Mouse (Mus musculus): ENCODE measurements around the gene Adk.

Adk gene

DNA sequence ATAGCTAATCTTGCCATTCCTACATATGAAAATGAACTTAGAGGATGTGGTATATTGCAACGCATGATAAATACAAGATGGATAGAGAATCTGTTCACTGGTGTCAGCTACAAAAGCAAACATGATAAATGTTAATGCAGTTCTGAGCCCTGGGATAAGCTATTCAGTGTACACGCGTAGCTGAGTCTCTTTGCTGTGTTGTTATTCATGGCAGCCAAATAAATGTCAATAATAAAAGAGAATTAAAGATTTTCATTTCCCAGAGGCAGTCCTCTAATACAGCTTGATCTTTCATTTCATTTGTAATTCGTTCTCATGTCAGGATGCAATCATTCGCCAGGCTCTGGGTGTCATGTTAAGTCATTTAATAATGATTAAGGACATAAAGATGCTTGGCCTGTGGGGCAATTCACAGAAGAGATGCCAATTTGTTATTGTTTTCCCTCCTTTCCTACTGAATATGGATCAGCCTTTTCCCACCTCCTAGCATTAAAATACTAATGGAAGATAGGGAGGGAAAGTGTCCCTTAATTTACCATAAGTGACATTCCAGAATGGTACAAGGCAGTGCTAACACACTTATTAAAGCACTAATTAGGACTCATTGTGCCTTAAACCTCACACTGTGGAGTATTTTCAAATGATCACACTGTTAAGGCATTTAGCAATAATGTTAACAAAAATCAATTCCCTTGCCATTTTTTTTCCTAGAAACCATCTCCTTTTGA lies 331.5 kb downstream of the Adk start:
- CTCF ChIA-PET = interaction anchor here in 1 of 4 experiments (0.6 kb wide), 1 partner anchor 295 kb away, joined by 13 read pairs; no protein-coding TSS in a partner anchor
- POLR2A ChIA-PET = no interaction called here

DNA sequence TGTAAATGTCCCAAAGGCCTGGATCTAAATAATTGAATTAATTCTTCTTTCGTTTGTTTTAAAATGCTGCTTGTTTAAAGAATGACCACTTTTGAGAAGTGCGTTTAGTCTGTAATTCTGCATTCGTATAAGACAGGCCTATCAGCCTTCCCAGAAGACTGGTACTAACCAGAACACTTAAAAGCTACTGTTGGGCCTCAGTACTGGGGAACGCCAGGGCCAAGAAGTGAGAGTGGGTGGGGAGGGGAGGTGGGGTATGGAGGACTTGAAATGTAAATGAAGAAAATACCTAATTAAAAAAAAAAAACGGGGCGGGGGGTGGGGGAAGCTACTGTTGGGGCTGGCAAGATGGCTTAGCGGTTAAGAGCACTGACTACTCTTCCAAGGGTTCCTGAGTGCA lies 347.1 kb downstream of the Adk start:
- POLR2A ChIA-PET = interaction anchor here (0.7 to 1.8 kb wide), 13 partner anchors 9 to 375 kb away, joined by 3 to 5 read pairs (median 3); partner anchors contain the start of gene Kat6b (in 2 of the 4)

GRCm38 (mm10) chr14:21402157-21402601 lies 349.8 kb downstream of the Adk start:
- ChIA-PET POLR2A (interaction anchor here in 2 of 4 experiments (0.5 to 1.0 kb wide), 4 partner anchors 11 to 1038 kb away, joined by 3 to 4 read pairs (median 4); no protein-coding TSS in a partner anchor), CTCF (interaction anchor here in 2 of 4 experiments (0.6 to 0.9 kb wide), 3 partner anchors 58 to 340 kb away, joined by 3 to 4 read pairs (median 3); no protein-coding TSS in a partner anchor)

More for the DNA sequence above, 347.1 kb downstream of the Adk start:
- CTCF ChIA-PET = interaction anchor here in 3 of 4 experiments (0.5 to 1.7 kb wide), 4 partner anchors 81 to 352 kb away, joined by 3 to 7 read pairs (median 4); partner anchors contain the start of genes Dusp13 (in 1 of the 3) and Kat6b (in 1 of the 3)

DNA sequence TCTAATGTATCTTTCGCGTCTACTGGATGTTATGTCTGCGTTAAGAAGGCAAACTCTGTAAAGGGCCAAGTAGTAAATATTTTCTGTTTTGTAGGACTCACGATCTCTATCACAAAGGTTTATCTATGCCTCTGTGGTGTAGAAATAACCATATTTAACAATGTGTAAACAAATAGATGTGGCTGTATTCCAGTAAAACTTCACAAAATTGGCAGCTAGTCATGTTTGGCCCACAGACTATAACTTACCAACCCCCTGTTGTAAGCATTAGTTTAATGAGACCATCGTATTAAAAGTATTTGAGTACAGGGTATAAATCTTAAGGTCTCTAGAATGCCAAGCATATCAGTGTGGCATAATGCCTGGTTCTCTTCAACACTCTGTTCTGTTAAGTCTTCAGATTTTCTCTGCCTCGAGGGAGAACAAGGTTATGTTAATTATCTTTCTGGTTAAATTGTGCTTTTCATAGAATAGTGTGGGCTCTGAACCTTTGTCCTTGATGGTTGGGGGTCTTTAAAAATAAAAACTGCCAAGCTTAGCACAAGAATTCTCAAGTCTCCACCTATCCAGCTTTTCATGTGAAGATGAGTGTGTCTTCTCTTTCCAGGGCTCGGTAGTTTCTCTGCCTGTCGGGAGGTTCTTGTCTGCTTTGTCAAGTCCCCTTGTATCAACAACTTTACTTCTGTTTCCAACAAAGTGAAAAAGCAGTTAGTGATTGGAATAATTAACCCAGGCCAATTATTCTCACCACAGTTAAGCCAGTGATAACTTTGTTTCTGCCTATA lies 350.4 kb downstream of the Adk start:
- ChIA-PET CTCF (interaction anchor here in 1 of 4 experiments (0.6 kb wide), 1 partner anchor 59 kb away, joined by 3 read pairs; no protein-coding TSS in a partner anchor), POLR2A (no interaction called here)

- ChIA-PET POLR2A (interaction anchor here in 1 of 4 experiments (0.9 to 1.3 kb wide), 2 partner anchors 74 to 89 kb away, joined by 3 to 4 read pairs; partner anchors contain the start of gene Kat6b), CTCF (interaction anchor here in 3 of 4 experiments (0.6 to 1.0 kb wide), 7 partner anchors 17 to 342 kb away, joined by 3 to 5 read pairs (median 3); partner anchors contain the start of gene Dupd1 (in 1 of the 3))
Measured at GRCm38 (mm10) chr14:21406946-21407345, 354.6 kb downstream of the Adk start.

DNA sequence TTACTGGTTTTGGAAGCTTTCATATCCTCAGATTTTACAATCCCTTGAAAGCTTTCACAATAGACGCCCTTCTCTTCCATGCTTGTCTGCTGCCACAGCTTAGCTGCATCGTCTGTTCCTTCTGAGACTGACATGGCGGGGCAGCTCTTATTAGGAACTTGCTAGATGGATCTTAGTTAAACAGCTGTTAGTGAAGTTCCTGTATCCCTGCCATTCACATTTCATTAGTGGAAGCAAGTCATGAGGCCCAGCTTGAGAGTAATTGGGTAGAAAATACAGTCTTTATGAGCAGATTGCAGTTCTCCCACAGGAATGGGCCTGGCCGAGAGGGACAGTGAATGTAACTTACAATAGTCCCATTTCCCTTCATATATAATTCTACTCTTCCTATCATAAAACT lies 356.5 kb downstream of the Adk start:
- ChIA-PET CTCF (interaction anchor here in 1 of 4 experiments (1.4 kb wide), 1 partner anchor 265 kb away, joined by 3 read pairs; no protein-coding TSS in a partner anchor), POLR2A (interaction anchor here in 2 of 4 experiments (0.7 to 1.6 kb wide), 6 partner anchors 9 to 357 kb away, joined by 3 to 5 read pairs (median 3); partner anchors contain the start of genes Dusp13 (in 1 of the 2) and Kat6b (in 1 of the 2))

- ChIA-PET CTCF (no interaction called here), POLR2A (interaction anchor here in 3 of 4 experiments (0.6 to 2.5 kb wide), 4 partner anchors 60 to 75 kb away, joined by 3 to 8 read pairs (median 3); no protein-coding TSS in a partner anchor)
Measured at GRCm38 (mm10) chr14:21410769-21411477, 358.5 kb downstream of the Adk start.

GRCm38 (mm10) chr14:21411524-21411923 lies 359.1 kb downstream of the Adk start:
- CTCF ChIA-PET = no interaction called here
- POLR2A ChIA-PET = interaction anchor here in 1 of 4 experiments (2.5 kb wide), 1 partner anchor 59 kb away, joined by 8 read pairs; no protein-coding TSS in a partner anchor

- POLR2A ChIA-PET = interaction anchor here in 2 of 4 experiments (0.6 to 2.1 kb wide), 14 partner anchors 14 to 333 kb away, joined by 3 to 8 read pairs (median 3); partner anchors contain the start of genes Dusp13 (in 1 of the 2) and Kat6b (in 1 of the 2)
- CTCF ChIA-PET = no interaction called here
Measured at GRCm38 (mm10) chr14:21418332-21418731, 366.0 kb downstream of the Adk start.

GRCm38 (mm10) chr14:21427369-21427768 lies 375.0 kb downstream of the Adk start:
- POLR2A ChIA-PET = interaction anchor here in 2 of 4 experiments (0.7 to 1.5 kb wide), 6 partner anchors 10 to 76 kb away, joined by 3 to 4 read pairs (median 3); no protein-coding TSS in a partner anchor
- CTCF ChIA-PET = no interaction called here

GRCm38 (mm10) chr14:21433415-21433814 lies 381.0 kb downstream of the Adk start:
- CTCF ChIA-PET = interaction anchor here in 2 of 4 experiments (0.6 to 1.4 kb wide), 3 partner anchors 12 to 308 kb away, joined by 3 to 7 read pairs (median 4); no protein-coding TSS in a partner anchor
- POLR2A ChIA-PET = interaction anchor here in 3 of 4 experiments (0.6 to 2.4 kb wide), 9 partner anchors 9 to 402 kb away, joined by 3 to 6 read pairs (median 4); partner anchors contain the start of gene Kat6b (in 1 of the 3)

DNA sequence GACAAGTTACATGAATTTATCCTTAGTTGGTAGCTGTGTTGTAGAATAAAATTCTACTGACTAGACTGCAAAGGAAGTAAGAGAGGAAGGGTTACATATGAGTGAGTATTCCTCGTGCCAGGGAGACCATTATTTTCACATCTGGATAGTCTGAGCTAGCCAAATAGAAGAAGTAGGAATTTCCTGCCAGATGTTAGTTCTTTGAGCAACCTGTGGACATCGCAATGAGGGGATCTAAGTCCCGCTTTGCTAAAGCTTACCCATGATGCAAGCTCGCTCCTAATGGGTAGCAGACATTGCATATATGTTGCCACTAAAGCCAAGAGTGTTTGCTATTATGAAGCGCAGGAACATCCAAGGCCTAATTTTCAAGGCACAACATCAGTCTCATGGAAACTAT lies 381.6 kb downstream of the Adk start:
- ChIA-PET POLR2A (interaction anchor here in 3 of 4 experiments (0.6 to 2.4 kb wide), 7 partner anchors 10 to 402 kb away, joined by 3 to 6 read pairs (median 4); partner anchors contain the start of gene Kat6b (in 1 of the 3)), CTCF (interaction anchor here in 2 of 4 experiments (0.6 to 1.4 kb wide), 3 partner anchors 11 to 308 kb away, joined by 3 to 7 read pairs (median 4); no protein-coding TSS in a partner anchor)

GRCm38 (mm10) chr14:21434686-21435085 lies 382.3 kb downstream of the Adk start:
- ChIA-PET POLR2A (interaction anchor here in 2 of 4 experiments (0.5 to 1.7 kb wide), 4 partner anchors 10 to 54 kb away, joined by 3 to 6 read pairs (median 4); no protein-coding TSS in a partner anchor), CTCF (no interaction called here)

DNA sequence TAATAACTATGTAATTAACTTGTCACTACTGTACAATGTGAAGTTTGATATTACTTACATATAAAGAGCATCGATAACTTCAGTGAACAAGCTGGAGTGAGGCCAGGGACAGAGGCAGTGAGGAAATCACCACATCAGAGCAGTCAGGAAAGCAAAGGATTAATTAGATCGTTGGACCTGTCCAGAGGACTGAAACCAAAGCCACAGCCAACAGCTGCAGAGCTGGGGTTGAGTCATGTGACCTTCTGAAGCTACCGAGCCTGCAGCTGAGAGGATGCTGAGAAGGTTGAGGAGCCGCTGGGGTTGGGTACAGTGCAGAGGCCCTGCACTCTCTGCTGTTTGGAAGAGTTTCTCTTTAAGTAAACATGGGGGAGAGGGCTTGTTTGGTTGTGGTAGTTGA lies 387.4 kb downstream of the Adk start:
- ChIA-PET CTCF (no interaction called here), POLR2A (interaction anchor here in 2 of 4 experiments (0.7 to 1.3 kb wide), 3 partner anchors 35 to 41 kb away, joined by 3 to 4 read pairs (median 3); partner anchors contain the start of gene Kat6b (in 1 of the 2))

DNA sequence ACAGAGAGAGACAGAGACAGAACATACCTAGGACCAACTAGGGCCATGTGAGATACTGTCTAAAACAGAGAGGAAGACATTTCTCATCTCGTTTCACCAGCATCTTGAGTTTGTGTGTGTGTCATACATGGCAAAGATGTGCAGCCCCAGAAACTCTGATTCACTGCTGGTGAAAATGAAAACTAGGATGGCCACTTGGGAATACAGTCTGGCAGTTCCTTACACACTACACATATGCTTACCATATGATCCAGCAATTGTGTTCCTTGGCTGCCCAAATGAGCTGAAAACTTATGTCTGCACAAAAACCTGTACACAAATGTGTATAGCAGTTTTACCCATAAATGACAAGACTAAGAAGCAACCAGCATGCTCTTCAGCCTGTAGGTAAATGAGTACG lies 388.2 kb downstream of the Adk start:
- ChIA-PET CTCF (interaction anchor here in 2 of 4 experiments (0.6 to 2.0 kb wide), 2 partner anchors 301 to 407 kb away, joined by 3 to 4 read pairs; no protein-coding TSS in a partner anchor), POLR2A (interaction anchor here in 2 of 4 experiments (1.1 to 1.3 kb wide), 2 partner anchors 12 to 41 kb away, joined by 3 to 4 read pairs; partner anchors contain the start of gene Kat6b (in 1 of the 2))

DNA sequence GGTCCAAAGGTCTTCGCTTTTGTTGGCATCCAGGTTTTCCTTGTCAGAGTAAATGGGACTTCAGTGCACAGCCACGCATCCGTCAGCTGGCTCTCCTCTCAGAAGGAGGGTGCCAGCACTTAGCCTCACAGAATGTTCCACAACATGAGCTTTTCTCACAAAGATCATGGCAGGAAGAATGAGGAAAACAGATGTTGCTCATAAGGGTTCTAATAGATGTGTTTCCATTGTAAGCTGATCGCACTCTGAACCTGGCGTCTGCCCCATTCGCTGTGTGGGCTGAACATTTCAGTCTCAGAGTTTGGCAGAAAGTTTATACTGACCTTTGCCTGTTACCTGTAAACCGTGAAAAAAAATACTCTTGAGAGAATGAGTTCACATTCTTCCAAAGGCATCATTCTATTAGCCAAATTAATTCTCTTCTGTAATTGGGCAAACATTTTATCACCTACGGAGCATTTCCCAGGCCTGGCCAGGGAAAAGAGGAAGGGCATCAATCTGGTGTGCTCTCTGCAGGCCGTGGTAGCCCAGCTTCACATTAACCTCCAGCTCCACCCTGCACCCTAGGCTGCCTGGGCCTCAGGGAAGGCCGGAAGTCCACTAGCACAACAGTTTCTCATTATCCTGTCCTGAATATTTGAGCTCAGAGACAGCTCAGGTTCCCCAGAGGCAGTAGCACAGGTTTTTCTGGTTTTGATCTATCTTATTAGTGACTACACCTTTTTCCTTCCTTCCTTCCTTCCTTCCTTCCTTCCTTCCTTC lies 389.6 kb downstream of the Adk start:
- POLR2A ChIA-PET = interaction anchor here in 3 of 4 experiments (0.5 to 1.4 kb wide), 10 partner anchors 10 to 103 kb away, joined by 3 to 5 read pairs (median 3); no protein-coding TSS in a partner anchor
- CTCF ChIA-PET = interaction anchor here in 3 of 4 experiments (0.6 to 2.0 kb wide), 5 partner anchors 17 to 300 kb away, joined by 3 to 9 read pairs (median 4); no protein-coding TSS in a partner anchor
